Mouse (Mus musculus) thymus, postnatal 14 days (tissue): ENCODE results near the gene Chaf1a.

Source experiments
- DNase-seq: peaks from one replicate; pipeline ENCODE4 v3.0.0; 2021

Gene Chaf1a

DNA sequence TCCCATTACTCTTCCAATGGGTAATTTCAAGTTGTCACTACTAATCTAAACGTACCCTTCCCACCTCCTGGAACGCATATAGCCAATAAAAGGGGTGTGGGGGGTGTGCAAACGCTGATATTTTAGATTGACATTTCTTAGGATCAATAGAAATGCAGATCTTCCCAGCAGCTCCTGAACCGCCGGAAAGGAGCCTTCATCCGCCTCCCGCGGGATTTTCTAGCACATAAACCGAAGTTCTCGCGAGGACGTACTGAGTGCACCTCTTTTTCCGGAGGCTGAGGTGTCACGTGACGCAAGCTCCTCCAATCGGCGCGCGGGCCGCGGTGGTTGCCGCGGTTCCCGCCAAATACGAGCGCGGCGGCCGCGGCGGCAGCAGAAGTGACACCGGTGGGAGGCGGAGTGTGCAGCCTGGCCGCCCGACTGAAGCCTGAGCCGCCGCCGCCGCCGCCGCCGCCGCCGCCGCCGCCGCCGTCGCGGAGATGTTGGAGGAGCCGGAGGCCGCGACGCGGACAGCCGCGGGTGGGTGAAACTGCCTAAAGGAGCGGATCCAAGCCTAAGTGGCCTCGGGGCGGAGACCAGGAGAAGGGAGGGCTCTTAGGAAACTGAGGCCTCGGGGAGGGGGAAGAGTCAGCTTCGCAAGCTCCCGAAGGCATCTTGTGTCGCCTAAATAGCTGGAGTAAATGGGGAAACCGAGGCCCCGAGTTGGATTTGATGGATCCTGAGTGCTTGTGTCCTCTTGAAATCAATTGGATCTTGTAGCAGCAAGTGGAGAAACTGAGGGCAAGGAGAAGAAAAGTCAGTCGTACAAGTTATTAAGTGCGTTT is at the start of gene Chaf1a:
Chaf1a (plus strand) TSS at position 410 of the 827 bp plus-strand sequence.
- DNase-seq: peak; percentile 97

DNA sequence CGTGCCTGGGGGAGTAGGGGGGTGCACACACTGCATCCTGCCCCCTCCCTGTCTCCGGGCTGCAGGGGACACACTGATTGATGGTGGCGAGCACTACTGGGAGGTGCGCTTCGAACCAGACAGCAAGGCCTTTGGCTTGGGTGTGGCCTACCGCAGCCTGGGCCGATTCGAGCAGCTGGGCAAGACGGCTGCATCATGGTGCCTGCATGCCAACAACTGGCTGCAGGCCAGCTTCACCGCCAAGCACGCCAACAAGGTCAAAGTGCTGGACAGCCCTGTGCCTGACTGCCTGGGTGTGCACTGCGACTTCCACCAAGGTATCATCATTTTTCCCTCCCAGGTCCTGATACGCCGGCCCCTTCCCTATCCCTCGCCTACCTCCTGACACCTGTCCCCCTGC is 44.2 kb upstream of the Chaf1a start:
- no peak for DNase-seq

DNA sequence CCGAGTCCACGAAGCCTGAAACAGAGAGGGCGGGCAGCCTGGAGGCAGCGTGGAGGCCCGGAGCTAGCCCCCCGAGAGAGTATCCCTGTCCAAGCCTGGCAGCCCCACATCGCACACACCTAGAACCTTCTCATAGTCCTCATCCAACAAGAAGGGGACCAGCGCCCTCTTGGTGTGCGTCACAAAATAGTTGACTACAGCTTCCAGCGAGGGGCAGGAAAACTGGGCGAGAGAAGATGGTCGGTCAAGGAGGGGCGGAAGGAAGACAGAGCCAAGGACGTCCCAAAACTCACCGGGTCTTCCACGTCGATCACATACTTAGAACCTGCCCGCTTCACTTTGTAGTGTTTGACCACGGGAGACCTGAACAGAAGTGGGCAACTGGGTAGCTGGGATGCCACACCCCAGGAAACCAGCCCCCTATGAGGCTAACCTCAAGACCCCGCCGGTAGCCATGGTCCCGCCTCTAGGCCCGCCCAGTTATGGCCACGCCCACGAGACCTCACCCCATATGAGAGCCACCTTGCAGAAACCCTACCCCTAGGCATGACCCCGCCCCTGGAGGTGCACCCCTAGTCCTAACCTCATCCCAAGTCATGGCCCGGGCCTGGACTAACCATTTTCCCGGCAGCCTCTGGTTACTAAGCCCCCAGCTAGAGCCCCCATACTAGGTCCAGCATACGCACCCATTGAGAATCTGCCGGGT is 40.3 kb upstream of the Chaf1a start:
- no peak for DNase-seq

DNA sequence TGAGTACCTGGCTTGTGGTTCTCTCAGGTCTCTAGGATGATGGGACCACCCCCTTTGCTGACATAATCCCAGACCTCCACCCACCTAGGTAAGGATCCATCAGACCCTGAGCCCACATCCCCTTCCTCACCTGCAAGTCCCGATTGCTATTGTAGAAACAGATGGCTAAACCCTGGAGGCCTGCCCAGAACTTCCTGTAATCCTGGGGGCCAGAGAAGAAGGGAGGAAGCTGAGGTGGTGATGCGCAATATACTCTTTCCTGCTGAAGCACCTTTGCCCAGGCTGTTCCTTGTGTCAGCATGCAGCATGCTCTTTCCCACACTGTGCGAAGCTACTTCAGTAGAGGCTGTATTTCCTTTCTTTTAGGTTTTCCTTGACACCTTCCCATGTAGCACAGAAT is 37.2 kb upstream of the Chaf1a start:
- no peak for DNase-seq

DNA sequence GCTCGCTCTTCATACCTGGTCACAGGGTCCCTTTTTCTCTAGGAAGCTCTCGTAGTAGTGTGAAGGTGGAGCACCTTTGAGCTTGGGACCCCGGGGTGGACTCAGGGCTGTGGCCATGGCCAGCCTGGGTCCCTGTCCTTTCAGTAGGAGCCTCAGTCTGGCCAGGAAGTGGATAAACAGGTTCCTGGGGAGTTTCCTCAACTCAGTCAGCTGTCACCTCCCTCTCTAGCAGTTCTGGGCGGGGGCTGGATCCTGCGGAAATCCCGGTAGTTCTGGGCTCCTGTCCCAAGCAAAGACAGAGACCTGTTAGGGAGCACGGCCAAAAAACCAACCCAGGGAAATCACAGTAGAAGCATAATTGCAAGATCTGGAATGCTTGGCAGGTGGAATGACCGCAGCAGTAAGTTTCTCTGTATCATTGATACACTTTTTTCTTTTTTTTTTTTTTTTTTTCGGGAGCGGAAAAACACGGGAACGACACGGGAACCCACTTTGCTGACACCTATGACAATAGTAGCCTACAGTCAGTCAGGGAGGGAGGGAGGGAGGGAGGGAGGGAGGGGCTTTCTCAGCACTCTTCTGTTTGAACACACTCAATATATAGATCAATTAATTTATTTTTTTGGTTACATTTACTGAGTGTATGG is 34.7 kb upstream of the Chaf1a start, which contains the start of the genes Stap2 and Mpnd:
Stap2 (minus strand) TSS at position 170 of the 647 bp plus-strand sequence.
Mpnd (plus strand) TSS at position 297 of the 647 bp plus-strand sequence.
- DNase-seq: no peak

DNA sequence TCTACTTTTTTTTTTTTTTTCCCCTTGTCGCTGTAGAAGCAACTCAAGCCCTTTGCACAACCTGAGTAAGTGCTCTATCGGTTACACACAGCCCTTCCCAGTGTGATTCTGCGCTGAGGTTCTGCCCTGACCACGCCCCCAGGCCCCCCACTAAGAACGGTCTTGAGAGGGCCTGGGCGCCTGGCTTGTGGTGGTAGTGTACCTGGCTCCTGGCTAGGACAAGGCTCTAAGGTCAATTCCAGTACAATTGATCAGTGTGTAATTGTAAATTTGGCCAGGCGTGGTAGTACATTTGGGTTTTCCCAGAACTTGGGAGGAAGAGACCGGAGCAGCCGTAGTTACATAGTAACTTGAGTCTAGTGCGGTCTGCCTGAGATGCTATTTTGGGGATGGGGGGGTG is 33.3 kb upstream of the Chaf1a start:
- no peak for DNase-seq

DNA sequence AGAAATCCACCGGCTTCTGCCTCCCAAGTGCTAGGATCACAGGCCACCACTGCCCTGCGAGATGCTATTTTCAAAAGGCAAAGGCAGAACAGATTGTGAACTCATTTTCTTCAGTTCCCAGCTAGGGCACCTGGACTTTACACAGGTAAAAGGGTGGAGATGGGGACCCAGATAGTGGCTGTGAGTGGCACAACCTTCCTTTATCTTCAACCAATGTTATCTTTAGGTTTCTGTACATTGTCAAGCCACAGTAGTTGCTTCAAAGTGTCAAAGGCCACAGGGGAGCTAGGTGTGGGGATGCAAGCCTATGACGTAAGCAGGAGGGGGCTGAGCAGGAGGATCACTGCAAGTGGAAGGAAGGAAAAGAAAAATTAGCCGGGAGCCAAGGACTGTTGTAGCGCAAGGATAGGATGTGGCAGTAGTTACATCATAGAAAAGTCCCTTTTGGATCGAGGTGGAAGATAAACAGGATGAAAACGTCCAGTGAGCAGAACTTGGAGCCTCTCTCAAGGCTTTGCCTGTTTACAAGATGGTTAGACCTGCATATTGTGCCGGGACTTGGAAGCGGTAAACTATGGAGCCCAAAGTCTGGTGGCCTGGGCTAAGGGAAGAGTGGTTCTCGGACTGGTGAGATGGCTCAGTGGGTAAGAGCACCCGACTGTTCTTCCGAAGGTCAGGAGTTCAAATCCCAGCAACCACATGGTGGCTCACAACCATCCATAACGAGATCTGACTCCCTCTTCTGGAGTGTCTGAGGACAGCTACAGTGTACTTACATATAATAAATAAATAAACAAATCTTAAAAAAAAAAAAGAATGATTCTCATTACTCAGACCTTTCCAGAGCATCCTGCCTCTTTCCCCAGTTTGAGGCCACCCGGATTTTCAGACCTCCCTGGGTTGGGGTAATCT is 32.5 kb upstream of the Chaf1a start:
- DNase-seq: no peak

DNA sequence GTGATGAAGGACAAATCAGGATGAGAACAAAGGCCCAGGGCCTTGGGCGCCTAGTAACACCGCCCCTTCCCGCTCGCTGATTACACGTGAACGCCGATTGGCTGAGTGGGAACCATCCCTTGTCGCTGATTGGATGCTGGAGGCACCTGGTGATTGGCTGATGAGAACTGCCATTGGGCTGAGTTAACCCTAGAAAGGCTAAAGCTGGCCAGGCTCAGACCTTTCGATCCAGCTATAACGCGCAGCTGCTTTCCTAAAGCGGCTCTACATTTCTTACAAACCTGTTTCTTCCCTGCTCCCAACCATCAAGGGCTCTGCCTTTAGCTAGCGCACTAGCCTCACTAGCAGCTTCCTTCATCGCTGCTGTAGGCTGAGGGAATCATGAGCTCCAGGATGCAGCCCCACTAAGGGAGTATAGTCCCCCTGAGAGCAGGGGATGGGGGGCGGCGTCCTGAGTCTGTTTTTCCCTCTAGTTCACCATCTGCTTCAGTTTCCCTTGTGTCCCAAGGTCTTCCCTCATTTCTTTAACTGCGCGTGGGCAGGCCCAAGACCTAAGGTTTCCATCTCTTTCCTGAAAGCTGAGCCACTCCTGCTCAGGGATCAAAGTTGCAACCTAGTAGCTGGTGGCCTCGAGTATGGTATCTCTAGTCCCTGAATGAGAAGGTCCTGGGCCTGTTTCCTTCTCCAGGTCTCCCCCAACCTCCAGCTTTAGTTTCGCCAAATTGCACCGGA is 31.7 kb upstream of the Chaf1a start:
- DNase-seq: peak; percentile 92

DNA sequence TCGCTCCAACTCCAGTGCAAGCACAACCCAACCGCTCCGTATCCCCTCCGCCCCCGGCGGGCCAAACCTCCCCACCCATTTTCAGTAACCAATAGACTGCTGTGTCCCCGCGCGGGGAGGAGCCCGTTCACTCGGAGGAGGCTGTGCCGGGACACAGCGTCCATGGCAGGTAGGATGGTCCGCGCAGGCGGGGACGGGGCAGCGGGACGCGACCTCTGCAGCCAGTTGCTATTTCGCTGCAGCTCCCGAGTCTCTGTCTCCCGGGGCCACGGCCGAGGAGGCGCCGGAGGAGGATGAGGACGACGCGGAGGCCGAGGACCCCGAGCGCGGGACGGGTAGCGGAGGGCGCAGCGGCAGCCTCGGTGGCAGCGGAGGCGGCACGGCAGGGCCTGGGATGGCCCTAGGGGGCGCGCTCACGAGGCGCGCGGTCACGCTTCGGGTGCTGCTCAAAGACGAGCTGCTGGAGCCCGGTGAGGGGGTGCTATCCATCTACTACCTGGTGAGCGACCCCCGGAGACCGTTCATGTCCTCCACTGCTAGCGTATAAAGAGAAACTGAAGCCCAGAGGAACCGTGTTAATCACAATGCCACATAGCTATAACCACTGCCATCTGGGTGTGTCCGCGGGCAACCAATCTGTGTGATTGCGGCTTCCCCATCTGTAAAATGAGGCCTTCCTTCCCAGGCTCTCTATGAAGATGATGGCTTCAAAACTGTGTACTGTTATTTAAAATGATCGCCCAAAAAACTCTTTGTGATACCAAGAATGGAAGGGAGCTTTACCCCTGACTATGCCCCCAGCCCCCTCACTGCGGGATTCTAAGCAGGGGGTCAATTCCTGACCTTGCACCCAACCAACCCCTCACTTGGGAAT is 30.9 kb upstream of the Chaf1a start:
- peak; percentile 94 for DNase-seq

DNA sequence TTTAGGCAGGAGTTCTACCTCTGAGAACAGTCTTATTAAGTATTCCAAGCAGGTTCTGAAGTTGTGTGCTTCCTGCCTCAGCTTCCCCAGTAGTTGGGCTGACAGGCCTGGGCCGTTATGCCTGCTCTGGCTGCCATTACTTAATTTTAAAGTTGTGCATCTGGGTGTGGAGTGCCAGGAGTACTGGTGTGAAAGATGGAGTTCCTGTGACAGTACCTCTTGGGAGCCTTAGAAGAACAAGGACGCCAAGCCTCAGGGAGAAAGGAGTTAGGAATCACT is 30.3 kb upstream of the Chaf1a start:
- no peak for DNase-seq

DNA sequence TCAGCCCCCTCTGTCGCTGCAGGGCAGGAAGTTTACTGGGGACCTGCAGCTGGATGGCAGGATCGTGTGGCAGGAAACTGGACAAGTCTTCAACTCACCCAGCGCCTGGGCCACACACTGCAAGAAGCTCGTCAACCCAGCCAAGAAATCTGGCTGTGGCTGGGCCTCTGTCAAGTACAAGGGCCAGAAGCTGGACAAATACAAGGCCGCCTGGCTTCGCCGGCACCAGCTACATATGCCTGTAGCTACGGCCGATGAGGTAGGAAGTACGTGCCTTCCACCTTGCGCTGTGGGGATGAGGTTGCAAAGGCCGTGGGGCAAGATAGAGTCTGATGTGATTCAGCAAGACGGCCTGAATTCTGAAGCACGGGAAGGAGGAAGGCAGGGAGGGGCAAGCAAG is 30.0 kb upstream of the Chaf1a start:
- no peak for DNase-seq

DNA sequence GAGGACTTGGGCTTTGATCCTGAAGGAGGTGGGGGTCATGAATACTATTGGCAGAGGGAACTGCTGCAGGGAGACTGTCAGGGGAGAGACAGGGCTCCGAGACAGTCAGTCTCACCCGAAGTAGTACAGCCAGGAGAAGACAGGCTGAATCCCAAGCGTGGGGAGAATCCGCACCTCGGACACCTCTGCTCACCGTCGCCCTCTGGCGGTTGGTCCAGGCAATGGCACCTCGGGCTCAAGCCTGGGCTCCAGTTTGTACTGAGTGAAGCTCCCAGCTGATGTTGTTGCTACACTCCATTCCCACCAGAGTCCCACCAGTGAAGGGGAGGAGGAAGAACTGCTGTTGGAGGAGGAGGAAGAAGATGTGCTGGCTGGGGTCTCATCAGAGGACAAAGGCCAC is 29.6 kb upstream of the Chaf1a start:
- peak; percentile 86 for DNase-seq

DNA sequence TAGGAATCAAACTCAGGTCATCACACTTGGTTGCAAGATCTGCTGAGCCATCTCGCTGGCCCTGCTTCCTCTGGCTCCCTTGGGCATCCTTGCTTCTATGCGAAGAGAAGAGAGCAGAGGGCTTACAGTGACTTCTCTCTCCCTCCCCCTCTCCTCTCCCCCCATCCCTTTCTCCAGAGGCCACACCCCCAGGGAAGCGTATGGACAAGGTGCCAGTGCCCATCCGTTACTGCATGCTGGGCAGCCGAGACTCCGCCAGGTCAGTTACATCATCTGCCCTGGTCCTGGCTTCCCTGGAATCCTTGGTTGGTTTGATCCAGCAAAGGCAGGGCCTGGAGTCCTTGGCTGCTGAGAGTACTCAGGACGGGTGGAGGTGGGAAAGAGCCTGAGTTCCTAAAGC is 28.8 kb upstream of the Chaf1a start:
- DNase-seq: no peak

DNA sequence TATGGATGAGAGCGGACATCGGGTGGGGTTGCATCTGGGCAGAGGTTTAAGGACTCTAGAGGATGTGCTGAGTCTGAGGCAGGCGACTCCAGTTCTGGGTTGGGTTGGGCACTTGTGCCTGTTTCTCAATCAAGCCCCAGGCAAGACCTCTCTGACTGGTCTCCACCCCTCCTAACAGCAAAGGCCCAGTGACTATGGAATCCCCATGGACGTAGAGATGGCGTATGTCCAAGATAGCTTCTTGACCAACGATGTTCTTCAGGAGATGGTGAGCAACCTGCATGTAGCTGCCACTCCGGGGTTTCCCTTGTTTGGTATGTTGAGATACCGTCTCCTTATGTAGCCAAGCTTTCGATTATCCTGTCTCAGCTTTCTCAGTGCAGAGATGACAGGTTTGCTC is 24.9 kb upstream of the Chaf1a start:
- DNase-seq: no peak

DNA sequence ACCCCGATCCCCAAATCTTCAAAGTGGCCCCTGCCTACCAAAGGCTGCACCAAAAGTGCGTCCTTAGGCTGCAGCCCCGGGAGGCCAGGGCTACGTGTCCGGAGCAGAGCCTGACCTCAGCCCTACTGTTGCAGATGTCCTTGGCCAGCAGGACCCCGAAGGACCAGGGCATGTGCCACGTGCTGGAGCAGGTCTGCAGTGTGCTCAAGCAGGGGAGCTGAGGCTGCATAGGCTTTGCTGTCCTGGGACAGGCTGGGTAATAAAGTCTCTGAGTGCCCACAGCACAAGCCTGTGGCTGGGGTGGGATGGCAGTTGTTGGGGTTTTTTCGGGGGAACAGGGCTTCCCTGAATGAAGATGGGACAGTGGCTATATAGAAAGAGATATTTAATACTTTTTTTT is 23.9 kb upstream of the Chaf1a start:
- no peak for DNase-seq

DNA sequence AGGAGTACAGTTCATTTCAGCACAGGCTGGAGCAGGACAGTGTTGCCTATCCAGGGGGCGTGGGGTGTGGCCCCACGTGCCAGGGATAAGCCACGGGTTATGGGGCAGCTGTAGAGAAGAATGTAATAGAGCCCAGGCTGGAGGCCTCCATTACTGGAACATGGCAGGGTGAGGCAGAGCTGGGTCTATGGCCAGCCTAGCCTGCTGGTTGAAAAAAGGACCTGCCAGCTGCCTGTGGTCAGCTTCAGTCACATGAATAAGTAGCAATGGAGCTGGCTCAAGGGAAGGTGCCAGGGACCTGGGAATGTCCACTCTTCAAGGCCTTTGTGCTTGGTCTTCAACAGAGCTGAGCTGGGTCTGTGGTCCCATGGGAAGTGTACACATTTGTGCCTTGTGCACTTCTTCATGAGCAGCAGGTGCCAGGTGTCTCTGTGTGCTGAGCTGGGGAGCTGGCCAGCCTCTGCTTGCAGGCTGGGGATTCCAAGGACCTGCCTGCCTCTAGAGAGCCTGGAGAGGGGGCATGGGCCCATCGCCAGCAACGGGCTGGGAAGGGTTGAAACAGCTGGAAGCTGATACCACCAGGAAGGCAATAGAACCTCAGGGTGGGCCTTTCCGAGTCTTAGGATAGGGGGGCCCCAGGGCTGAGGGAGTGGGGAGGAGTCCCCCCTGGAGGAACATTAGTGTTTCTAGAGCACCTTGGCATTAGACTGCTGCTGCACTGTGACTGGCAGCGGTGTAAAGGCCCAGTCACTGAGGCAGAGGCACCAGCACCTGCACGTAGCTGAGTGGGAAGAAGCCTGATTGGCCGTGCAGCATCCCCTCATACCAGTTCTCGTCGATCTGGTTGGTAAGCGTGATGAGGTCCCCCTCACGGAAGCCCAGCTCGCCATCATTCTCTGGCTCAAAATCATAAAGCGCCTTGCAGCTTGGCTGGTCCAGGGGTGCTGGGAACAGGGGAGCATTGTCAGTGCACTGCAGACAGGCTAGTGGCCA is 23.1 kb upstream of the Chaf1a start:
- DNase-seq: no peak

DNA sequence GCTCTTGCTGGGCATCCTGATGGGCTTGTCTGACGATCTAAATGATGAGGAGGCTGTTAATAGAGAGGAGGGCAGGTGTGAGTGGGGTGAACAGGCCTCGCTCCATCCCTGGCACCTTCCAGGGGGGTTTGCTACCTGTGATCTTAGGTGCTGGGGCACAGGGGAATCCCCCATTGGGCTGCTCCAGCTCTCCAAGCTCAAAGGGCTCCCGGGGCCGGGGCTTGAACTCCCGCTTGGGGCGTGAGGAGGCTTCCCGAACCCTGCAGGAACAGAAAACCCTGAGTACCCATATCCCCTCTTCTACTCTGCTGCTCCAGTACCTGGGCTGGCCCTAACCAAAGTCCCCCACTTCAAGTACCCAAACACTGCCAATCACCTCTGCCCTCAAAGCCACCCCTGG is 22.4 kb upstream of the Chaf1a start:
- DNase-seq: no peak

DNA sequence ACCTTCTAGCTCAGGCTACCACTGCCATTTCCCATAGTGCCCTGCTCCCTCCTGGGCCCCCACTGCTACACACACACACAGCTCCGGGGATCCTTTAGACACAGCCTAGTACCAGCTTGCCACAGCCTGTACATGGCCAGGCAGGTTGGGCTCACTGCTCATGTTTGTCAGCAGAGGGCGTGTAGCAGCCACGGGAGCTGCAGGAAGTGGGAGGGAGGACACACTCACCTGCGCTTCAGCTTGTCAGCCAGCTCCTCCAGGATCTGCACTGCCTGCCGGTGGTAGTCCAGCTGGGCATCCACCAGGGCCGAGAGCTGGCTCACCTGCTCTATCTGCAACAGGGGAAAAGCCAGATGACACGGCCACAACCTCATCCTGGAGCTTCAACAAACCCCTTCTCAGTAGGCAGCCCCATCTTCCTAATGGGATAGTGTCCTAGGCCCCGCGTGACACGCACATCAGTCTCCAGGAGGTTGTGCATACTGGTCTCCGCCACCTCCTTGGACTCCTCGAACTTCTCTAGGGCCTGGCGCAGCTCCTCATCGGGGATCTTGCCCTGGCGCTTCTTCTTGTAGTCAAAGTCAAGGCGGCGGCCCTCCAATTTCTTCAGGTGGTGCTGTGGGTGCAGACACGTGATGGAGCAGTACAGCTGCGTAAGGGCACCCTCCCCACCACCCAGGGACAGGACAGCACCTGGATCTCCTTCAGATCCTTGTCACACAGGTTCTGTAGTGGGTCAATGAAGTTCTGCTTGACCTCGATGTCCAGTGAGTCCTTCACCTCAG is 21.7 kb upstream of the Chaf1a start:
- peak; percentile 86 for DNase-seq
